18 mouse cellular contexts compared by ENCODE assay signal in the genomic region with DNA sequence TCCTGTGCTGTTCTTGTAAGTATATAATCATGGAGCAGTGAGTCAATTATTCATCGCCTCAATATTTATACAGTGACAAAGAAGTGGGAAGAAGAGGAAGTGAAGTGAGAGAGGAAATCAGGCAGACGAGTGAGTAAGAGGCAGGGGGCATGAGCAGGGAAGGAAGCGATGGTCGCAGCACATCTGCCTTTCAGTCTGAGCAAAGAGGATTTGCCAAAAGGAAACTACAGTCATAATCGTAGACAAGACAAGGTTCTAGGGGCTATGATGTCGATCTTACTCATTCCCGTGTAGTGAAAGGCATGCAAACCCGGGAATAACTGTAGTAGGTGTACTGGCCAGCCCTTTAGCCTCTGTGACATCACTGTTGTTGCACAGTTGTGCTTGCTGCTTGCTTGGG. TPM values are rescaled to one million over a fixed set of nuclear protein-coding genes. Genes with fewer than 3 reads are reported as not detected.
A peak's percentile ranks its signal among the peaks of the same experiment; 100 is the strongest.
DNase-seq lines count a peak whose midpoint lies in the region; ATAC-seq and TF ChIP-seq lines count a peak whose summit lies in the region.
"Had no signal": no experiment of that assay in that cellular context is flagged by ENCODE, and none has a peak within 500 bp of the region (broad histone marks: within the 10 kb centered on the region; RNA-seq: fewer than 3 reads in every experiment).

No protein-coding gene starts in this region.

- H3K4me1 ChIP-seq in midbrain, embryonic 11.5 days (ENCODE audit: control insufficient read depth, insufficient read depth, low read length): peaks cover 4% of the 10 kb centered on the region; the same call in 1 of the 2 replicates
- no peaks in the 10 kb centered on the region for H3K4me1 ChIP-seq in midbrain, postnatal 0 days (ENCODE audit: insufficient read depth, low read length)
- H3K4me1 ChIP-seq: stomach, embryonic 15.5 days had no signal

- no peak for TF ChIP-seq CTCF in midbrain, postnatal 0 days (IDR thresholded peaks at IDR 0.05)

- no peak overlapping the region for H3K4me3 ChIP-seq in midbrain, embryonic 11.5 days (ENCODE audit: low read depth, low read length)
- H3K4me3 ChIP-seq in midbrain, postnatal 0 days (ENCODE audit: low read depth, low read length): no peak overlapping the region
- H3K4me3 ChIP-seq: embryonic facial prominence, embryonic 12.5 days; liver, embryonic 12.5 days; midbrain, embryonic 13.5 days; stomach, embryonic 15.5 days had no signal

- no peak overlapping the region for H3K27ac ChIP-seq in midbrain, embryonic 11.5 days (ENCODE audit: low read depth, low read length)
- H3K27ac ChIP-seq in midbrain, postnatal 0 days (ENCODE audit: low read depth, low read length): no peak overlapping the region
- H3K27ac ChIP-seq: embryonic facial prominence, embryonic 12.5 days; liver, embryonic 12.5 days; midbrain, embryonic 13.5 days; stomach, embryonic 15.5 days had no signal

- no peaks in the 10 kb centered on the region for H3K36me3 ChIP-seq in midbrain, embryonic 11.5 days (ENCODE audit: control insufficient read depth, insufficient read depth, low read length)
- H3K36me3 ChIP-seq in midbrain, postnatal 0 days (ENCODE audit: insufficient read depth, low read length): no peaks in the 10 kb centered on the region
- H3K36me3 ChIP-seq: embryonic facial prominence, embryonic 12.5 days; stomach, embryonic 15.5 days had no signal

- H3K27me3 ChIP-seq in midbrain, embryonic 11.5 days (ENCODE audit: control insufficient read depth, insufficient read depth, low read length): peaks cover 7% of the 10 kb centered on the region; the same call in 1 of the 2 replicates
- H3K27me3 ChIP-seq in midbrain, postnatal 0 days (ENCODE audit: insufficient read depth, low read length): no peaks in the 10 kb centered on the region
- H3K27me3 ChIP-seq: stomach, embryonic 15.5 days had no signal

- DNase-seq in midbrain, embryonic 11.5 days (ENCODE audit: low spot score, missing footprints): peak; percentile 41
- DNase-seq in midbrain, postnatal 0 days (ENCODE audit: low spot score): no peak
- DNase-seq in Muller cell, postnatal 12 days (ENCODE audit: inconsistent ontology term): peak; percentile 33
- DNase-seq in ovary, postnatal 36 days (ENCODE audit: low spot score): no peak
- no peak for DNase-seq in heart, adult 9 months (ENCODE audit: low spot score in 2 of 2)
- DNase-seq in layer of hippocampus, postnatal 36 days: no peak
- DNase-seq: adrenal gland, postnatal 14 days; cerebellum, postnatal 36 days; heart, postnatal 10 days; kidney, adult 18-20 months; kidney, postnatal 14 days; lung, postnatal 14 days had no signal

- WGBS in midbrain, embryonic 11.5 days: 88% methylated on average over 8 of the region's 8 CpGs
- 83% methylated on average over 8 of the region's 8 CpGs for WGBS in midbrain, postnatal 0 days

- H3K9me3 ChIP-seq in midbrain, embryonic 11.5 days (ENCODE audit: control insufficient read depth, low read length): no peaks in the 10 kb centered on the region
- no peaks in the 10 kb centered on the region for H3K9me3 ChIP-seq in midbrain, postnatal 0 days (ENCODE audit: low read length)
- H3K9me3 ChIP-seq: embryonic facial prominence, embryonic 12.5 days; liver, embryonic 12.5 days; midbrain, embryonic 13.5 days; stomach, embryonic 15.5 days had no signal

- no peak for ATAC-seq in midbrain, embryonic 11.5 days (ENCODE audit: low FRiP score)
- no peak for ATAC-seq in midbrain, postnatal 0 days (ENCODE audit: low FRiP score)
- peak; percentile 22 to 29; a peak in 2 of 4 replicates for ATAC-seq in hematopoietic stem cell, adult 5-6 weeks (replicated peaks in 1 of 2; ENCODE audit: insufficient read depth in 1 of 2, low FRiP score in 2 of 2, low TSS enrichment in 1 of 2, low read depth in 1 of 2, poor library complexity in 2 of 2, severe bottlenecking in 2 of 2)
- ATAC-seq: hindbrain, embryonic 16.5 days; liver, embryonic 12.5 days; midbrain, embryonic 13.5 days had no signal

- H3K4me2 ChIP-seq in midbrain, embryonic 11.5 days: no peak overlapping the region
- no peak overlapping the region for H3K4me2 ChIP-seq in midbrain, postnatal 0 days (ENCODE audit: low read depth, low read length, poor library complexity, severe bottlenecking)
- H3K4me2 ChIP-seq: embryonic facial prominence, embryonic 12.5 days; liver, embryonic 12.5 days; midbrain, embryonic 13.5 days; stomach, embryonic 15.5 days had no signal

- no peak overlapping the region for H3K9ac ChIP-seq in midbrain, embryonic 11.5 days (ENCODE audit: low read length)
- H3K9ac ChIP-seq in midbrain, postnatal 0 days (replicated peaks; ENCODE audit: low read length, poor library complexity, severe bottlenecking): no peak overlapping the region
- H3K9ac ChIP-seq: embryonic facial prominence, embryonic 12.5 days; liver, embryonic 12.5 days; midbrain, embryonic 13.5 days; stomach, embryonic 15.5 days had no signal

RNA-seq across cellular contexts. Expression of gene Sdccag8, which starts 18.1 kb away (rescaled TPM):
- polyA plus RNA-seq in midbrain, embryonic 11.5 days (2014; fragmentation: Nextera tagmentation; extraction: Ambion mirVana): 29.4 and 30.1 TPM in 2 replicates
- total RNA-seq in midbrain, postnatal 0 days (2014; rRNA removed): 6.1 and 7.7 TPM in 2 replicates
- 26.8 and 27.0 TPM in 2 replicates for polyA plus RNA-seq in midbrain, postnatal 0 days (2015; fragmentation: Nextera tagmentation; extraction: Ambion mirVana)
- 36.5 and 38.8 TPM in 2 replicates for total RNA-seq in hematopoietic stem cell, adult 5-6 weeks (2017)
- 10 to 100 TPM; 16.2 to 19.0 TPM for total RNA-seq in layer of hippocampus, postnatal 36 days (2021)

RNA-seq across cellular contexts. Expression of gene Cep170, which starts 18.7 kb away (rescaled TPM):
- 69.2 and 80.3 TPM in 2 replicates for polyA plus RNA-seq in midbrain, embryonic 11.5 days (2014; fragmentation: Nextera tagmentation; extraction: Ambion mirVana)
- 165 and 217 TPM in 2 replicates for total RNA-seq in midbrain, postnatal 0 days (2014; rRNA removed)
- polyA plus RNA-seq in midbrain, postnatal 0 days (2015; fragmentation: Nextera tagmentation; extraction: Ambion mirVana): 78.7 and 83.1 TPM in 2 replicates
- total RNA-seq in hematopoietic stem cell, adult 5-6 weeks (2017): 42.3 and 50.5 TPM in 2 replicates
- 100 to 1,000 TPM; 104 to 110 TPM for total RNA-seq in layer of hippocampus, postnatal 36 days (2021)

Comparison
In these comparisons a context has a peak if more than half of its experiments do, and no peak if none do; other contexts are left out.
1. DNase-seq: peak in midbrain, embryonic 11.5 days (single experiment) and Muller cell, postnatal 12 days (single experiment); none in midbrain, postnatal 0 days (single experiment), ovary, postnatal 36 days (single experiment), heart, adult 9 months (0 of 2) and layer of hippocampus, postnatal 36 days (0 of 2).
2. ATAC-seq: peak in hematopoietic stem cell, adult 5-6 weeks (2 of 2); none in midbrain, embryonic 11.5 days (single experiment) and midbrain, postnatal 0 days (single experiment).